Mouse (Mus musculus): ENCODE measurements at regions not wholly inside any gene's neighbourhood (a gene's known extent, or its start where the extent isn't known, plus 50 kb on each side); places are given as distances from the start of the nearest gene placed in this dataset.

DNA sequence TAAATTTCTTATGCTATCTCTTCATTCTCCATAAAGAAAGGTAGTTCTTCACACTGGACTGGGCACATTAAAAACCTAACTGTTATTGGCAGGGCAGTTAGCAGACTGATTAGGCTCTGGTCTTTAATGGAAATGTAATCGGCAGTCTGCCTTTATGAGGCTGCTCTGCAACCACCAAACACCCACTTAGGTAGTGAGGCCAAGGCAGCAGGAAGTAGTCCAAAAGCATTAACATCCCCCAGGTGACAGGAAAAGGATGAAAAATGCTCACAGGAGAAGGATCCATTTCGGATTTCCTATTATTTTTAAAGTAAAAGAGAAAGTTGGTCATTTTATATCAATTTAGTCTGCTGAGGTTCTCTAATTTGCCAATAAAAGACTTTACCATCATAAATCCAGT lies 528.9 kb upstream of the Dppa4 start:
- H3K4me3 ChIP-seq (ENCODE audit: low read depth, low read length), result no peak overlapping the region
- TF ChIP-seq CTCF (IDR thresholded peaks at IDR 0.05; ENCODE audit: low read depth) (no peak), EP300 (optimal IDR thresholded peaks at IDR 0.05) (no peak)
- DNase-seq (ENCODE audit: low spot score), result no peak
- H3K4me1 ChIP-seq (replicated peaks; ENCODE audit: control insufficient read depth, insufficient read depth), result no peaks in the 10 kb centered on the region
- no peaks in the 10 kb centered on the region for H3K9me3 ChIP-seq (ENCODE audit: control insufficient read depth, low read length)
- no peak for ATAC-seq (ENCODE audit: low FRiP score, low TSS enrichment)
- no peak overlapping the region for H3K4me2 ChIP-seq (replicated peaks; ENCODE audit: low read depth)
- no peaks in the 10 kb centered on the region for H3K36me3 ChIP-seq (ENCODE audit: control insufficient read depth, insufficient read depth, low read length)
- WGBS, result 78% methylated on average over 2 of the region's 2 CpGs
- no peak overlapping the region for H3K9ac ChIP-seq (ENCODE audit: low read length)
- H3K27me3 ChIP-seq (ENCODE audit: control insufficient read depth, insufficient read depth, low read length), result no peaks in the 10 kb centered on the region
- no peak overlapping the region for H3K27ac ChIP-seq (replicated peaks)

DNA sequence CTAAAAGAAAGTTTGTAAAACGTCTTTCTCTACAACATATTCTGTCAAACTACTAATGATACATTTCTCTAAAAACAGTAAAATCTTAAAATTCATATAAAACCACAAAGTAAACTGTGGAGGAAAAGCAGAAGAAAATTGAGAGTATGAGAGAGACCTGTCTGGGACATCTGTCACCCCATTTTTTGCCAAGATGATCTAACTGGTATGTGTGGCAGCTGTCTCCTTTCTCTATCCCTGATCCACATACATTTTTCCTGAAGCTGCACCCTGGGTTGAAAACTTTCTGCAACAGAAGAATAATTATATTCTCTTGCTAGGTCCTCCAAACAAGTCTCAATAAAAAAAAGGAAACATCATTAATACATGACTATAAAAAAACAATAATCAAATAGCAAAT lies 525.2 kb upstream of the Dppa4 start:
- Histone ChIP-seq H3K4me2 (replicated peaks; ENCODE audit: low read depth) (no peak overlapping the region), H3K9ac (ENCODE audit: low read length) (no peak overlapping the region)
- TF ChIP-seq CTCF (IDR thresholded peaks at IDR 0.05; ENCODE audit: low read depth) (no peak), EP300 (optimal IDR thresholded peaks at IDR 0.05) (no peak)

DNA sequence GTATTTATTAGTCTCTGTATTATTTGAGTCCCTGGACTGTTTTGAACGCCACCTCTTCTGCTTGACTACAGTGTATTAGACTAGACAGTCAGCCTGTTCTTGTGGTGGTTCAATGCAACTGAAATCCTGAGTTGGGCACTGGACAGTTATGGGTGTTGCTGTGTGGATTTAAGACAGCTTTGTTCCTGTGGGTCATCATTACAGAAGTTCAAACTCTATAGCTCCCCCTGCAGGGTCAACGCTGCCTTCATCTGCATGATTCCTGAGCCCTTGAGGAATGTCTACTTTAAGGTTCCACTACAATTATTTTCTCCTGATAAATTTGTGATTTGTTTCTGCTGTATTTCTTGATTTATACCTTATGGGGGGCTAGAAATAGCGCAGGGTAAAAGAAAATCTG lies 517.8 kb upstream of the Dppa4 start:
- ATAC-seq (ENCODE audit: low FRiP score, low TSS enrichment), result no peak
- Histone ChIP-seq H3K4me3 (ENCODE audit: low read depth, low read length) (no peak overlapping the region), H3K4me2 (replicated peaks; ENCODE audit: low read depth) (no peak overlapping the region), H3K4me1 (replicated peaks; ENCODE audit: control insufficient read depth, insufficient read depth) (no peaks in the 10 kb centered on the region), H3K9me3 (ENCODE audit: control insufficient read depth, low read length) (no peaks in the 10 kb centered on the region), H3K27me3 (ENCODE audit: control insufficient read depth, insufficient read depth, low read length) (no peaks in the 10 kb centered on the region), H3K27ac (replicated peaks) (no peak overlapping the region), H3K36me3 (ENCODE audit: control insufficient read depth, insufficient read depth, low read length) (no peaks in the 10 kb centered on the region), H3K9ac (ENCODE audit: low read length) (no peak overlapping the region)
- DNase-seq (ENCODE audit: low spot score), result peak; percentile 18
- 53% methylated on average over 3 of the region's 3 CpGs for WGBS
- peak; percentile 50 for TF ChIP-seq CTCF (IDR thresholded peaks at IDR 0.05; ENCODE audit: low read depth)
- TF ChIP-seq EP300 (optimal IDR thresholded peaks at IDR 0.05), result no peak

More for the DNA sequence above, 525.2 kb upstream of the Dppa4 start:
- no peak overlapping the region for H3K4me3 ChIP-seq (ENCODE audit: low read depth, low read length)
- no peak overlapping the region for H3K27ac ChIP-seq (replicated peaks)
- no peaks in the 10 kb centered on the region for H3K36me3 ChIP-seq (ENCODE audit: control insufficient read depth, insufficient read depth, low read length)
- no peaks in the 10 kb centered on the region for H3K27me3 ChIP-seq (ENCODE audit: control insufficient read depth, insufficient read depth, low read length)
- 57% methylated on average over 1 of the region's 1 CpGs for WGBS
- H3K9me3 ChIP-seq (ENCODE audit: control insufficient read depth, low read length), result no peaks in the 10 kb centered on the region
- ATAC-seq (ENCODE audit: low FRiP score, low TSS enrichment), result no peak
- no peaks in the 10 kb centered on the region for H3K4me1 ChIP-seq (replicated peaks; ENCODE audit: control insufficient read depth, insufficient read depth)
- no peak for DNase-seq (ENCODE audit: low spot score)

DNA sequence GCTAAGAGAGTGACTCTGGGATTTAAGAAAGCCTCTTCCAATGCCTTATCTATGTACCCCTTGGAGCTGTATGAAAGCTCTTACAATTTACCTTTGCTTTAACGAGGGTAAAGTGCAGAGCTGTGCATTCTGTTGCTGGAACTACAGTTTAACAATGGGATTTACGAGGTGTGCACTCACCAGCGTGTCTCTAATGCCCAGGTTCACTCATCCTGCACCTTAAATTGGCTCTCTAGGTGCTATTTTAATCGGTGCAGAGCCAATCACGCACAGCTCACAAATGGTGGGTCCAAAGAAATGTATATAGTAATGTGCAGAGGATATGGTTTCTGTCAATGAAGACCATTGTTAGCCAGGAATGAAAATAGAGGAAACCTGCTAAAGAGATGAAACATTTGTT lies 495.0 kb upstream of the Dppa4 start:
- TF ChIP-seq EP300 (optimal IDR thresholded peaks at IDR 0.05), result no peak
- no peak for TF ChIP-seq CTCF (IDR thresholded peaks at IDR 0.05; ENCODE audit: low read depth)
- no peak for ATAC-seq (ENCODE audit: low FRiP score, low TSS enrichment)
- H3K27ac ChIP-seq (replicated peaks), result no peak overlapping the region
- no peaks in the 10 kb centered on the region for H3K4me1 ChIP-seq (replicated peaks; ENCODE audit: control insufficient read depth, insufficient read depth)
- H3K4me2 ChIP-seq (replicated peaks; ENCODE audit: low read depth), result no peak overlapping the region
- WGBS, result 74% methylated on average over 5 of the region's 5 CpGs
- no peaks in the 10 kb centered on the region for H3K36me3 ChIP-seq (ENCODE audit: control insufficient read depth, insufficient read depth, low read length)
- no peaks in the 10 kb centered on the region for H3K9me3 ChIP-seq (ENCODE audit: control insufficient read depth, low read length)
- H3K9ac ChIP-seq (ENCODE audit: low read length), result no peak overlapping the region
- H3K4me3 ChIP-seq (ENCODE audit: low read depth, low read length), result no peak overlapping the region
- DNase-seq (ENCODE audit: low spot score), result no peak
- H3K27me3 ChIP-seq (ENCODE audit: control insufficient read depth, insufficient read depth, low read length), result no peaks in the 10 kb centered on the region

DNA sequence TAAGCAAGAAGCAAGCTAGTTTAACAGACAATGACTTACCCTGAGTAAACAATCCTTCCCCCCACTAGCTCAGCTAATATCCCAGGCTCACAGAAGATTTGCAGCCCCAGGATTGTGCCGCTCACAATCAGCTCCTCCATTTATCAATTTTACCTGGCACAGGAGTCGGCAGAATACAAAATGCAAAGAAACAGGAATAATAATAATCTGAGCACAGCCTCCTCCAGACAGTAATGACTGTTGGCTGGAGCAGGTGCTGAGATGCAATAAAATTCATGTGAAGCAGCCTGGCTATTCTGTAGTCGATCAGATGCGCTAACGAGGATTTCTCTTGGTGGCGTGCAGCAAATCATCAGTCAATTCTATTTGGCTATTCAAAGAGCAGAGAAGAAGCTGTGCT lies 492.9 kb upstream of the Dppa4 start:
- ATAC-seq (ENCODE audit: low FRiP score, low TSS enrichment) (no peak), DNase-seq (ENCODE audit: low spot score) (no peak)
- no peak overlapping the region for H3K4me2 ChIP-seq (replicated peaks; ENCODE audit: low read depth)
- H3K4me3 ChIP-seq (ENCODE audit: low read depth, low read length), result no peak overlapping the region
- no peak overlapping the region for H3K9ac ChIP-seq (ENCODE audit: low read length)
- H3K4me1 ChIP-seq (replicated peaks; ENCODE audit: control insufficient read depth, insufficient read depth), result no peaks in the 10 kb centered on the region
- no peaks in the 10 kb centered on the region for H3K9me3 ChIP-seq (ENCODE audit: control insufficient read depth, low read length)
- H3K27me3 ChIP-seq (ENCODE audit: control insufficient read depth, insufficient read depth, low read length), result no peaks in the 10 kb centered on the region
- TF ChIP-seq CTCF (IDR thresholded peaks at IDR 0.05; ENCODE audit: low read depth) (no peak), EP300 (optimal IDR thresholded peaks at IDR 0.05) (no peak)
- H3K27ac ChIP-seq (replicated peaks), result no peak overlapping the region
- H3K36me3 ChIP-seq (ENCODE audit: control insufficient read depth, insufficient read depth, low read length), result no peaks in the 10 kb centered on the region
- 69% methylated on average over 6 of the region's 6 CpGs for WGBS

DNA sequence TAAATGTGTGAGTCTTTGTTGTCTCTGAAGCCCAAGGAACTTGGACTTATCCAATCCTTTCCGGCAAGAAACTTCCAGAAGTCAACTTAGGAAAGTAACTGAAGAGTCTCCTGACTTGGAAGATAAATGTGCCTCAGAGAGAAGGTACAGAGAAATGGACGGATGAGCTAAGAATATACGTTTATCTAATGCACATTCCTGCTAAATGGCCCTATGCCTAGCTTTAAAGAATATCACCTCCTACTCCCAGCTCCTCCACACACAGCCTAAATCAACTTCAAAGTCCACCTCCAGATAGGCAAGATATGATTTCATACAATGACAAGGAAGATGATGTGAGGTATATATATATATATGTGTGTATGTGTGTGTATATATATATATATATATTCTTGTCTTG lies 492.1 kb upstream of the Dppa4 start:
- DNase-seq (ENCODE audit: low spot score) (no peak), ATAC-seq (ENCODE audit: low FRiP score, low TSS enrichment) (no peak)
- Histone ChIP-seq H3K27me3 (ENCODE audit: control insufficient read depth, insufficient read depth, low read length) (no peaks in the 10 kb centered on the region), H3K27ac (replicated peaks) (no peak overlapping the region), H3K4me1 (replicated peaks; ENCODE audit: control insufficient read depth, insufficient read depth) (no peaks in the 10 kb centered on the region), H3K4me3 (ENCODE audit: low read depth, low read length) (no peak overlapping the region), H3K9ac (ENCODE audit: low read length) (no peak overlapping the region), H3K36me3 (ENCODE audit: control insufficient read depth, insufficient read depth, low read length) (no peaks in the 10 kb centered on the region), H3K9me3 (ENCODE audit: control insufficient read depth, low read length) (no peaks in the 10 kb centered on the region), H3K4me2 (replicated peaks; ENCODE audit: low read depth) (no peak overlapping the region)
- WGBS, result 50% methylated on average over 3 of the region's 3 CpGs
- no peak for TF ChIP-seq EP300 (optimal IDR thresholded peaks at IDR 0.05)
- TF ChIP-seq CTCF (IDR thresholded peaks at IDR 0.05; ENCODE audit: low read depth), result no peak
